Mouse (Mus musculus) embryonic fibroblast, embryonic 13.5 days (primary cell): ENCODE measurements around the gene Adamts18.

Source experiments
- CTCF ChIP-seq: IDR thresholded peaks from 2 replicates; pipeline ENCODE4 v1.5.1; 2011; ENCODE audit warnings: mild to moderate bottlenecking, control low read depth, low read length, moderate library complexity, borderline replicate concordance; ENCODE audit not compliant: insufficient read depth
- POLR2A ChIP-seq: IDR thresholded peaks from 2 replicates; pipeline ENCODE4 v1.6.1; 2011; ENCODE audit warnings: low read depth, mild to moderate bottlenecking, control low read depth, low read length, moderate library complexity

GRCm38 (mm10) chr8:113666714-113667432, 181.7 kb downstream of the Adamts18 start:
- TF ChIP-seq CTCF (no peak), POLR2A (no peak)
